Mouse (Mus musculus) cerebellum, postnatal 25 days (tissue): ENCODE data around the gene Dvl2.
"Not testable (repeated sequence)": the region's sequence is repeated elsewhere in the genome, so short reads cannot be mapped to it uniquely, and the experiment has no call there.

Experiments
- DNase-seq, 2 experiments: peaks; one replicate each; pipeline ENCODE4 v3.0.0; 2021; ENCODE audit warnings: mixed read lengths in 2 of 2

Gene Dvl2

GRCm38 (mm10) chr11:70000396-70000898, at the start of gene Dvl2:
Gene Dvl2, plus strand, starts transcription at chr11:70000595.
- DNase-seq = peak; percentile 89 to 94

- no peak for DNase-seq
Observed at GRCm38 (mm10) chr11:69950807-69951459, 49.5 kb upstream of the Dvl2 start.

GRCm38 (mm10) chr11:69952274-69952673, 48.1 kb upstream of the Dvl2 start:
- DNase-seq = no peak

GRCm38 (mm10) chr11:69953267-69953915, 47.0 kb upstream of the Dvl2 start:
- DNase-seq = no peak

GRCm38 (mm10) chr11:69955618-69956017, 44.8 kb upstream of the Dvl2 start:
- not testable (repeated sequence) for DNase-seq

GRCm38 (mm10) chr11:69956218-69956617, 44.2 kb upstream of the Dvl2 start:
- DNase-seq = no peak

- no peak for DNase-seq
Observed at GRCm38 (mm10) chr11:69960616-69961015, 39.8 kb upstream of the Dvl2 start.

- no peak for DNase-seq
Observed at GRCm38 (mm10) chr11:69961841-69962240, 38.6 kb upstream of the Dvl2 start.

- no peak for DNase-seq
Observed at GRCm38 (mm10) chr11:69964650-69965270, 35.6 kb upstream of the Dvl2 start, which contains the start of gene Cldn7. Gene Cldn7, plus strand, starts transcription at chr11:69964779.

- no peak for DNase-seq
Observed at GRCm38 (mm10) chr11:69965271-69966005, 35.0 kb upstream of the Dvl2 start.

- peak in 1 of 2 experiments; percentile 36 for DNase-seq
Observed at GRCm38 (mm10) chr11:69966006-69966859, 34.2 kb upstream of the Dvl2 start.

- no peak for DNase-seq
Observed at GRCm38 (mm10) chr11:69966860-69967517, 33.4 kb upstream of the Dvl2 start.

- no peak for DNase-seq
Observed at GRCm38 (mm10) chr11:69968793-69969192, 31.6 kb upstream of the Dvl2 start.

GRCm38 (mm10) chr11:69970222-69970621, 30.2 kb upstream of the Dvl2 start:
- DNase-seq = no peak

GRCm38 (mm10) chr11:69970775-69971174, 29.6 kb upstream of the Dvl2 start:
- DNase-seq = no peak

- DNase-seq = no peak
Observed at GRCm38 (mm10) chr11:69974907-69975306, 25.5 kb upstream of the Dvl2 start.

- DNase-seq = no peak
Observed at GRCm38 (mm10) chr11:69976271-69976670, 24.1 kb upstream of the Dvl2 start.

GRCm38 (mm10) chr11:69979827-69980195, 20.6 kb upstream of the Dvl2 start:
- no peak for DNase-seq

- DNase-seq = peak; percentile 99 to 100
Observed at GRCm38 (mm10) chr11:69980196-69981140, 19.9 kb upstream of the Dvl2 start.

- DNase-seq = peak in 1 of 2 experiments; percentile 54
Observed at GRCm38 (mm10) chr11:69981141-69981762, 19.1 kb upstream of the Dvl2 start, which contains the start of gene Ctdnep1. Gene Ctdnep1, plus strand, starts transcription at chr11:69981156.
